Mouse (Mus musculus) right cerebral cortex, postnatal 25 days (tissue): ENCODE results near the gene Ces1g.

ENCODE experiments used
- DNase-seq: peaks from one replicate; pipeline ENCODE4 v3.0.0; 2022

The Ces1g gene

DNA sequence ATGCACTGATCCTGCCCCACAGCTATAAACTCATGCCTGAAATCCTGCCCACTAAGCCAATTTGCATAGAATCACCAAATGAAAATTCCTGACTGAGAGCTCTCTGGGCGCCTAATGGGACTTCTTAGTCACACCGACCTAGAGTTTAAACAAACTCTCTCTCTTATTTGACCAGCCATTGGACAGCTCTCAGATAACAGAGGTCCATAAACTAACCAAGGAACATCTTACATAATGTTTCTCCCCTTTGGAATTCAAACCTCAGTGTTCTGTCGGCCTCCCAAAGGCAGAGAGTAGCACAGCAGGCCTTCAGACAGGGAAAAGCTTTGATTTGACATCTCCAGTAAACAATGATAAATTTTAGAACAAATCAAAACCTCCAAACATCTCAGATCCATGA, at the start of gene Ces1g:
Ces1g (minus strand) TSS at position 102 of the 400 bp plus-strand sequence.
- no peak for DNase-seq

DNA sequence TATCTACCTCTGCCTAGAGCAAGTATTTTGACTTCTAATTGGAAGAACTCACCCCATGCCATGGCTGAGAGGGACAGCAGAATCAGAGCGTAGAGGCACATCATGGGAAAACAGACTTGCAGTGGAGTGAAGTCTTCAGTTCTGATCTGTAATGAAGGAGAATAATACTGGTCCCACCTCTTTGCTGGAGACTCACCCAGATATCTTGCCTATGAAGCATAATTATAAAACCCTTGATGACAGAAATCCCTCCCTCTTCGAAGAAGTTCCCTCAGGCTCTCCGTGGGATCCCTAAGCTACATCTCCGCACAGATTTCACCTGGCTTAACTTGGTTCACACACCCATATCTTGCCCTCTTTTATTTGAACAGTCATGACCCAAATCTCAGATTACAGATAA, 42.5 kb upstream of the Ces1g start, which contains the start of gene Ces1h:
Ces1h (minus strand) TSS at position 101 of the 400 bp plus-strand sequence.
- no peak for DNase-seq

DNA sequence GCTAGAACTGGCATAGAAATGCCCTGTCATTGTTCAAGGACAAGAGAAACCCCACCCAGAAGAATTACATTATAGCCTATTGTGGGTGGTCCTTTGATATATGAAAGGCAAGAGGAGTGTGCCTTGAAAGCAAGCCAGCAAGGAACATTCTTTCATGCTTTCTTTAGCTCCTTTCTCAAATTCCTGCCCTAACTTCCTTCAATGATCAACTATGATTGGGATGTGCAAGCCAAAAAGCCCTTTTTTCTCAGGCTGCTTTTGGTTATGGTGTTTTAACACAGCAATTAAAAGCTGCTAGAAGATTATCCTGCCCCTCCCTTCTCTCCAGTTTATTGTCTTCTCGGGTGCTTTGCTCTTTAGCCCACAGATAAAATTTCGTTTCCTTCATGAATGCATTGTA, 32.4 kb upstream of the Ces1g start:
- DNase-seq = no peak

DNA sequence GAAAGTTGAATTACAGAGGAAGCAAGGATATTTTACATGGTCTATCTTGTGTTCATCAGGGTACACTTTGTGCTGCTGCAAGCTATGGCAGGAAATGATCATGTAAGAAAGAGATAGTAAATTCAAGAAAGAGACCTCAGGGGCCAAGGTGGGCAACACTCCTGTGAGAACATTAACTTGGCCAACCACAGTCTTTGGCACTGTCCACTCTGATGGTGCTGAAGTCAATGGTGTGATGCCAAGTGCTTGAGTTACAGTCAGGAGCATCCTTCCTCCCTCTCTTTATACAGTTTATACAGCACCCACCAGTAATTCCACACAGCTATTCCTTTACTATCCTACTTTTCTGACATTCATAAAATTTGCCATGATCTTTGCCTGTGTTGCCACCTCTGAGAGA, 23.0 kb upstream of the Ces1g start:
- DNase-seq = no peak

DNA sequence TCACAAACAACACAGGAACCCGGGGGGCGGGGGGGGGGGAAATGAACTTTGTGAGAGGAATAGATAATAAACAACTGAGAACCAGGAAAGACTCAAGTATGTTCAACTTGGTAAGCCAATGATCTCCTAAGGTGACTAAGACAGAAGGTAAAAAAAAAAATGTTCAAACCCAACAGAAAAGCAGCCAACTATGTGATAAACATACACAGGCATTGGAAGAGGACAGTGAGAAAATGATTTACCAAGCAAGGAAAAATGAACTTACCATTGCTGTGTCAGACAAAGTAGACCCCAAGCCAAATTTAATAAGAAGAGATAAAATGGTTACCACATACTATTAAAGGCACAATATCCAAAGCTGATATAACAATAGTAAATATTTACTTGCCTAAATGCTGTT, 2.4 kb upstream of the Ces1g start:
- DNase-seq = no peak

DNA sequence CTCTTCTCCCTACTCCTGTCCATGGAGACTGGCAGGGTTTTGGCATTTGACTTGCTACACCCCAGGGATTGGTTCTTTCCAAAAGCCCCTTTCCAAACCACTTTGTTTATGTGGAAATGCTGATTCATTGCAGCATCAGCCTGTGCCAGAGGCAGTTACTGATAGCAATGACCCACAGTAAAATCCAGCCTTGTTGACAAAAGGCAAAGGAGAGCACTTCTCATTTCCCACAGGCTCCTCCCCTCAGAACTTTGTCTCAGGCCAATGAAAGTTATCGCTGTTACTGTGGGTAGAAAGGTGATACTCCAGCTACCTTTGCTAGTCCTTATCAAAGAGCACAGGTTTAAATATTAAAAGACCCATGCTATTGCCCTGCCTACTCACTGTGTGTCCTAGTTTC, 4.4 kb downstream of the Ces1g start:
- no peak for DNase-seq

DNA sequence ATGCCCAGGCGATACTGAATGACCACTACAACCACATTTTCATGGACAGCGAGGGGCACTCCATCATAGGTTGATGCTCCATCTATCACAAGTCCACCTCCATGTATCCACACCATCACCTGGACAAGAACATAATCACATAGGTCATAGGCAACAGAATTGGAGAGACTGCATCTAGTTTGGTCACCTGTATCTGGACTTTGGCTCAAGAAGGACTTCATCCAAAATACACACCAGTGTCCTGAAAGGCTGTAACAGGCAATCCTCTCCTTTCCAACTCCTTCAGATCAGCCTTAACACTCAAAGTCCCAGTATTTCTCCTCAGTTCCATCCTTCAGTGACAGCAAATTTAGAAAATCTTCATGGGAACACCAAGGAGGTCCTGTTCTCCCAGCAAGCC, 6.0 kb downstream of the Ces1g start:
- no peak for DNase-seq

DNA sequence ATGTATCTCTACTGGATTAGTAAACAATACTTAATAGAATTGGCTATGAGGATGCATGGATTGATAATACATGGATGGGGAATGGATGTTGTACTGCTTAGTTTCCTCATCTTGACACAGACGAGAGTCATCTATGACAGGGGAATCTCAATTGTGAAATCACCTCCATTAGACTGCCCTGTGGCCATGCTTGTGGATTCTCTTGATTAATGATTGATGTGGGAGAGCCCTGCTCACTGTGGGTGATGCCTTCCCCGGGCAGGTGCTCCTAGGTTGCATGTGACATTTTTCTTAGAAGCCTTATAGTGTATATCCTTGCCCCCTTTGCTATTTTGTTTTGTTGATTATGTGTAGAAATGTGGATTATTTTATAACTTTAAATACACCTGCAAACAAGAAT, 12.0 kb downstream of the Ces1g start:
- DNase-seq = no peak

DNA sequence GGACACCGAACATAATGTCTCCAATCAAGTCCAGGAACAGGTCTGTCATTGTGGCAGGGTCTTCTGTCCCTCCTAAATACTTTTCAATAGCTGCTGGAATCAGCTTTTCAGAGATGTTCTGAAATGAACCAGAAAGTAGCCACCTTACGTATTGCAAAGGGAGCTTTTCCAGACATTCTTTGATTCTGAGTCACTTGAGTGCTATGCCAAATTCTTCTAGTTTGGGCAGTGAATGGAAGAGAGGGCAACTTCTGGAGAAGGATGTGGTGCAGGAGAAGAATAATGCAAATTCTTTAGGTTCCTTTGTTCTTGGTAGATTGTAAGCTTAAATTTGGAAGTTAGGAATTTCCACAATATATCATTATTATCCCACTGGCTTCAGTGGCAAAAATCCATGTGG, 20.1 kb downstream of the Ces1g start:
- DNase-seq = no peak

DNA sequence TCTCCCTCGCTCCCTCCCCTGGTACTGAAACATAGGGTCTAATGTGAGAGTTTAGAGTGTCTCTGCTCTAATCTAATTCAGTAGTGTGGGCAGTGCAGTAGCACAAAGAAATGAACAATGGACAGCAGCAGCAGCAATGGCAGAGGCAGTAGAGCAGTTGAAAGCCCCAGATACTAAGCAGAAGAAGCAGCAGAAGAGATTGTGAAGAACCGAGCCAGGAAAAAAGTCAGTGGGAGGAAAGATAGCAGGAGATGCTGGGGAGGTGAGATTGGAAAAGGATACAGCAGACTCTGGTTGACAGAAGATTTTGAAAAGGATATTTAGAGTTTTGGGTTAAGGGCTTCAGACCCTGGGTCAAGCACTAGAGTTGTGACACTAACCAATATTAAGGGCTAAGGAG, 21.6 kb downstream of the Ces1g start:
- DNase-seq = no peak

DNA sequence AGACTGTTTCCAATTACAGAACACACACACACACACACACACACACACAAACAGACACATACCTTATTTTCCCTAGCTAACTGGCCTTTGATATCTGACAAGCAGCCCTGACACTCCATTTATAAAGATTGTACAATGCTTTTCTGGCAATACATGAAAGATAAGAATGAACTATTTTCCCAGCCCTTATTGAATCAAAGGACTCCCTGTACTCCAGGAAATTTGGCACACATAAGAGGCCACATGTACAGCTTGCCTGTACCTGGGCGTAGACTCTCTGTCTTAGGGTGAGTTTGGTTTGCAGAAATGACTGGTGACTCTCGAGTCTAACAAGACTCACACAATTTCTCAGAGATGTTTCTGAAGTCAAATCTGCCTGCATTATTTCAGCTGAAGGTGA, 53.2 kb downstream of the Ces1g start:
- DNase-seq = no peak

DNA sequence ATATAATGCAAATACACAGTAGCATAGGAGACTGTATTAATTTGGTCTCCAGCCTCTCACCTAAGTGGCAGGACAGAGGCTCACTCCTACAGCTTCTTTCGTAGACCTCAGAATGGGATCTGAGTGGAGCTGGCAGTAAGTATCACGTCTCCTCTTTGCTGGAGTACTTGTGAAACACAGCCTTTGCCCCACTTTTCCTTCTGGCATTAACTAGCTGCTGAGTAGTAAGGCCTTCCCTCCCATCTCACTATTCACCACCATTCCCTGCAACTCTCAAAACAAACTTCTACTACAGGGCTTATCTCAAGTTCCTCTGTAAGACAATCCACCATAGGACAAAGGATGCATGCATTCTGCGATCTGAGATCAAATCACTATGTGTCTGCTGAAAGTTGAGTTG, 54.8 kb downstream of the Ces1g start:
- DNase-seq = no peak

DNA sequence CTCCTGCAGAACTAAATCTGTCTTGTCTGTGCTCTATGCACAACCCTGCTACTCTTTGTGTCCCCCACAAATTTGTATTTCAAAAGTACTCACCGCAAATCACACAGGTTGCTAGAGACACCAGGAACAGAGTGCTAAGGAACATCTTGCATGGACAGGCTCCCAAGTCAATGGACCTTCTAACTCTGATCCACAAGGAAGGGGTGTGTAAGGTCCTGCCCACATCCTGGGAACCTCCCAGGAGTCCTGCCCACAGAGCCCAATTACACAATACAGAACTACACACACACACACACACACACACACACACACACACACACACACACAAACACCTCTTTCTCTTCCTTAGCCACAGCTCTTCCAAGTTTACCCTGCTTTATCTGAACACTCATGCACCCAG, 57.6 kb downstream of the Ces1g start, which contains the start of gene Ces1f:
Ces1f (minus strand) TSS at position 192 of the 400 bp plus-strand sequence.
- no peak for DNase-seq

DNA sequence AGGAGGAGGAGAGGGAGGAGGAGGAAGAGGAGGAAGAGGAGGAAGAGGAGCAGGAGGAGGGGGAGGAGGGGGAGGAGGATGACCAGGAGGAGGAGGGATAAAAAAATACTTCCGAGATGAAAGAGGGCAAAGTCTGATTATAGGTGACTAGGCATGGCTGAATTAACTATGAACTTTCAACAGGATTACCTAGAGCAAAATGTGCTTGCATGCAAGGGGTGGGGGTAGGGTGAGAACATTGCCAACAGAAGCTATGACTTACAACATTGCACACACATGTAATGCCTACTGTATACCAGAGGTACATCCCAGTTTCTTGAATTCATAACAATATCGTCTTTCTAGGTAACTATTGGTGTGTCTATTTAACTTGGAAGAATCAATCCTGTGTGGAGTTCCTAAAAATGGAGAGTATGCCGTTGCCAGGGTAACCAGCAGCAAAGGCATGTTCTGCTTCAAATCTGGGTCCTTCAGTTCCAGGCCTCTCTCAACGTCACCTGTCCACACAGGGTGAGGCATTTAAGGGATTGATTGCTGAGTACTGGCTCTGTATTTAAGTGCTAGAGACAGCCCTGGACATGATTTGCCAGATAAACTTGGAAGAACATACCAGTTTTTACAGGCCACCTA, 58.8 kb downstream of the Ces1g start:
- DNase-seq = no peak

DNA sequence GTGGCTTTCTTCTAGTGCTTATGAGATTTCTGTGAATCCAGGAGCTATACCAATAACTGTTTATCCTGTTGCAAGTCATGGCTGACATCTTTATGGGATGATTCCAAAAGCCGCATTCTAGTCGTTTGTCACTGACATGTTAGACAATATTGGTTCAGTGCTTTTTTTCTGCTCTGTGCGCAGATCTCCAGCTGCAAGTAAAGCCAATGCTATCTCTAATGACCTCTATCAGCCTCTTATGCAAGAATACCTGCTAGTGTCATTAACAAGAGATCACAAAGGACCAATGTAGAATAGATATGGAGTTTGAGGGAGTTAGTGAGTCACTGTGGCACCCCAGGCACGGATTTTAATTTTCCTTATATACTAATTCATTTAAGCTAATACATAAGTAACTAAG, 62.5 kb downstream of the Ces1g start:
- no peak for DNase-seq

DNA sequence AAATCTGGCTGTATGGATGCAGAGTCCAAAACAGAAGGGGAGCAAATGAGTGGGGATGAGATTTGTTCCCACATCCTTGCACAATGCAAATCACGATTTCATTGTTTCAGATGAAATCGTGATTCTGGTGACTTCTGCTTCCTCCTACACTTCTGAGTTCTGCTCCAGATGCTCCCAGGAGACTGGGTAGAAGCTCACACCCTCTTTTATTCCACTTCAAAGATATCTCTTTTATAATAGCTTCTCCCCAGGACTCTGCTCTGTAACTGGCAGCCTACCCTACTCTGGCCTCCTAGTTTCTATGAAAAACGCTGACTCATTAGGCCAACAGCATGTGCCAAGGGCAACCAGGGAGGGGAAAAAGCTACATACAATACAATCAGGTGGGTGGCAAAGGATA, 63.8 kb downstream of the Ces1g start:
- peak; percentile 28 for DNase-seq

DNA sequence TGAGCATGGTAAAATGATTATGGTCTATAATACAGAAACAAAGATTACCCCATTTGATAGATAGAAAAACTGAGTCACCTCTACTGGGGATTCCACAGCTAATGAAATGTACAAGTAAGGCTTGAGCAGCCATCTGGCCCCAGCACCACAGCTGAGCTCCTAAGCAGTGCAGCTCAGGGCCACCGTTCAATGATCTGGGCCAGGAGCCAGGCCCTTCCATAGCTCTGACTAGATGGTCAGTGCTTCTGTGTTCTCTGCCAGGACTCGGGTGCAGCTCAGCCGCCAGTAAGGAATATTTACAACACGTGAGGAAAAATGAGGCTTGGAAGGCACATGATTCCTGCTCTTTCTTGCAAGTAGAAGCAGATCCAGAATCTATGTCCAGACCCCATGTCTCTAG, 64.4 kb downstream of the Ces1g start:
- no peak for DNase-seq

DNA sequence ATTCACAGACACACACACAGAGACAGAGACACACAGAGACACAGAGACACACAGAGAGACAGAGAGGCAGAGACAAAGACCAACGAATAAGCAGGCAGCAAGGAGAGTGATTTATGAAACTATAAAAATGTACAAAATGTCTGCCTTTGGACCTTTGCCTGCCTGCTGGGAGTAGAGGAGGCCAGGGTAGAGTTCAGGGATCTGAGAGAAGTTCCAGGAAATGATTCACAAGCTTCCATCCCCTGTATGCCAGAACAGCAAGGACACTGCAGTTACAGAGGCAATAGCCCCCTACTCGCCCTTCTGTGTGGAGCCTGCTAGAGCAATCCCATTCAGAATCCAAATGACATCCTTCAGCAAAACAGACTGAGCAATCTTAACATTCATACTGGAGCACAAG, 75.7 kb downstream of the Ces1g start:
- no peak for DNase-seq

DNA sequence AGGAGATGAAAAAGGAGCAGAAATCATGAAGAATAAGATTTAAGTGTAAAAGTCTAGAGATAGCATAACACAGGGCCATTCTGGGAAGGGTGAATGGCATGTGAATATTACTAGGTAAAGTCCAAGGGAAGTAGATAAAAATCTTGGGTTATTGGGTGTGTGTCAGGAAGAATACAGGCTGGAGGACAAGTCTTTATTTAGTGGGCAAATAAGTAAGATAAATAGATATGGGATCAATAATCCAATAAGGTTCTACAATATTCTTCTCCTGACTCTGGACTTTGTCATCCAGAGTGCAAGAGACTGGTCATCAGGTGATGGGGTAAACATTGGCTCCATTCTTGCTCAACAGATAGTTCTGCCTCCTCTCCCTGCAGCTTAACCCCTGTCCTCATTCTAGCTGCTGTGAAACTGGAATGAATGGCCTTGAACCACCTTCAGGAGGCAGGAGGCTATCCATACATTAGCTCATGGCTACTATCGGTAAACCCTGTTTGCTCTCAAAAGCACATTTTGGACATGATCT, 84.6 kb downstream of the Ces1g start:
- no peak for DNase-seq
